Mouse (Mus musculus) MEL (cell line): Measurements from ENCODE around the gene Mbnl1. TPM values are rescaled to one million over a fixed set of nuclear protein-coding genes. Genes with fewer than 3 reads are reported as not detected.

Experiments
- DNase-seq: peaks from one replicate; pipeline ENCODE4 v3.0.0; 2011; ENCODE audit warnings: low read depth, low spot score
- H3K27ac ChIP-seq: 2 replicates; pipeline ENCODE4 v1.5.1; 2012; ENCODE audit warnings: low read depth, mild to moderate bottlenecking, control low read depth, low read length, moderate library complexity; ENCODE audit not compliant: control insufficient read depth
- H3K27me3 ChIP-seq, 2 experiments: fragments of 150-350 bp in 1 of 2; sonication (generic) in 1 of 2; 2 replicates each; pipeline ENCODE4 v1.6.1; 2012; ENCODE audit warnings: low read length in 2 of 2, mild to moderate bottlenecking in 2 of 2, improper control_type of control experiment in 1 of 2, moderate library complexity in 1 of 2; ENCODE audit not compliant: insufficient read depth in 2 of 2, control insufficient read depth in 1 of 2
- H3K36me3 ChIP-seq, 2 experiments: 2 replicates each; pipeline ENCODE4 v1.6.1; 2012 to 2014; ENCODE audit warnings: low read length in 2 of 2, improper control_type of control experiment in 1 of 2, inconsistent platforms in 1 of 2, mild to moderate bottlenecking in 1 of 2; ENCODE audit not compliant: insufficient read depth in 2 of 2, control insufficient read depth in 1 of 2
- H3K4me1 ChIP-seq, 2 experiments: fragments of 150-350 bp in 1 of 2; sonication (generic) in 1 of 2; 2 replicates each; pipeline ENCODE4 v1.6.1; 2012; ENCODE audit warnings: low read length in 2 of 2, improper control_type of control experiment in 1 of 2, mild to moderate bottlenecking in 1 of 2; ENCODE audit not compliant: insufficient read depth in 2 of 2, control insufficient read depth in 1 of 2
- H3K4me3 ChIP-seq, 2 experiments: fragments of 150-350 bp in 1 of 2; sonication (generic) in 1 of 2; 2 replicates each; pipeline ENCODE4 v1.5.1; 2012; ENCODE audit warnings: low read depth in 2 of 2, low read length in 2 of 2, mild to moderate bottlenecking in 2 of 2, moderate library complexity in 2 of 2, control low read depth in 1 of 2, improper control_type of control experiment in 1 of 2; ENCODE audit not compliant: control insufficient read depth in 1 of 2, insufficient read depth in 1 of 2
- H3K79me2 ChIP-seq: 2 replicates; pipeline ENCODE4 v1.6.1; 2012; ENCODE audit warnings: mild to moderate bottlenecking, low read length, moderate library complexity; ENCODE audit not compliant: control insufficient read depth, poor library complexity, insufficient read depth
- H3K9ac ChIP-seq: 2 replicates; pipeline ENCODE4 v1.6.1; 2012; ENCODE audit warnings: low read depth, mild to moderate bottlenecking, control low read depth, low read length, moderate library complexity; ENCODE audit not compliant: control insufficient read depth, poor library complexity, severe bottlenecking
- H3K9me3 ChIP-seq: fragments of 150-350 bp; sonication (generic); replicated peaks from 2 replicates; pipeline ENCODE4 v1.6.1; 2012; ENCODE audit warnings: mild to moderate bottlenecking, low read length, improper control_type of control experiment, moderate library complexity; ENCODE audit not compliant: insufficient read depth
- CTCF ChIP-seq, 3 experiments: IDR thresholded peaks in 2 of 3; conservative IDR thresholded peaks in 1 of 3; 2 replicates each; pipeline ENCODE4 v1.5.1; 2011 to 2012; ENCODE audit warnings: low read length in 3 of 3, low read depth in 2 of 3, mild to moderate bottlenecking in 2 of 3, improper control_type of control experiment in 1 of 3, inconsistent platforms in 1 of 3, mixed read lengths in 1 of 3, moderate library complexity in 1 of 3; ENCODE audit not compliant: control insufficient read depth in 1 of 3, insufficient read depth in 1 of 3, poor library complexity in 1 of 3, severe bottlenecking in 1 of 3
- ELF1 ChIP-seq: IDR thresholded peaks from 2 replicates; pipeline ENCODE4 v1.6.1; 2014; ENCODE audit warnings: low read depth, mild to moderate bottlenecking, inconsistent platforms, low read length, improper control_type of control experiment, moderate library complexity
- GABPA ChIP-seq: IDR thresholded peaks from 2 replicates; pipeline ENCODE4 v1.6.1; 2012; ENCODE audit warnings: low read depth, mild to moderate bottlenecking, inconsistent platforms, low read length, improper control_type of control experiment, moderate library complexity
- MEF2A ChIP-seq: IDR thresholded peaks from 2 replicates; pipeline ENCODE4 v1.6.1; 2014; ENCODE audit warnings: low read depth, mild to moderate bottlenecking, inconsistent platforms, low read length, improper control_type of control experiment; ENCODE audit not compliant: poor library complexity, insufficient replicate concordance, severe bottlenecking; ENCODE audit errors: extremely low read depth
- MYB ChIP-seq: IDR thresholded peaks from 2 replicates; pipeline ENCODE4 v1.6.1; 2011; ENCODE audit warnings: mild to moderate bottlenecking, low read depth, low read length, improper control_type of control experiment
- MYC ChIP-seq: IDR thresholded peaks from 2 replicates; pipeline ENCODE4 v1.6.1; 2011; ENCODE audit warnings: low read depth, mild to moderate bottlenecking, low read length, improper control_type of control experiment, moderate library complexity
- NELFE ChIP-seq: IDR thresholded peaks from 2 replicates; pipeline ENCODE4 v1.6.1; 2011; ENCODE audit warnings: low read depth, low read length, improper control_type of control experiment
- NRF1 ChIP-seq: IDR thresholded peaks from 2 replicates; pipeline ENCODE4 v1.6.1; 2014; ENCODE audit warnings: low read depth, mild to moderate bottlenecking, inconsistent platforms, low read length, improper control_type of control experiment, moderate library complexity; ENCODE audit not compliant: poor library complexity, insufficient read depth, severe bottlenecking
- POLR2A ChIP-seq, 2 experiments: IDR thresholded peaks; 2 replicates each; pipeline ENCODE4 v1.6.1; 2011 to 2012; ENCODE audit warnings: low read length in 2 of 2, mild to moderate bottlenecking in 2 of 2, control low read depth in 1 of 2, improper control_type of control experiment in 1 of 2, low read depth in 1 of 2, moderate library complexity in 1 of 2; ENCODE audit not compliant: control insufficient read depth in 1 of 2, insufficient read depth in 1 of 2, poor library complexity in 1 of 2
- POLR2AphosphoS2 ChIP-seq: IDR thresholded peaks from 2 replicates; pipeline ENCODE4 v1.6.1; 2011; ENCODE audit warnings: low read length, improper control_type of control experiment
- POLR2AphosphoS5 ChIP-seq: IDR thresholded peaks from 2 replicates; pipeline ENCODE4 v1.6.1; 2012; ENCODE audit warnings: low read depth, borderline replicate concordance, mild to moderate bottlenecking, inconsistent platforms, low read length, moderate library complexity, mixed read lengths
- RAD21 ChIP-seq: IDR thresholded peaks from 2 replicates; pipeline ENCODE4 v1.6.1; 2011; ENCODE audit warnings: mild to moderate bottlenecking, low read depth, low read length, improper control_type of control experiment
- RCOR1 ChIP-seq: IDR thresholded peaks from 2 replicates; pipeline ENCODE4 v1.6.1; 2012; ENCODE audit warnings: low read depth, mild to moderate bottlenecking, inconsistent platforms, low read length, improper control_type of control experiment
- SIN3A ChIP-seq: IDR thresholded peaks from 2 replicates; pipeline ENCODE4 v1.6.1; 2012; ENCODE audit warnings: low read length, improper control_type of control experiment, inconsistent platforms
- SMC3 ChIP-seq: IDR thresholded peaks from 2 replicates; pipeline ENCODE4 v1.6.1; 2011; ENCODE audit warnings: low read depth, low read length, improper control_type of control experiment
- TBP ChIP-seq: IDR thresholded peaks from 2 replicates; pipeline ENCODE4 v1.8.0; 2011; ENCODE audit warnings: low read depth, low read length, improper control_type of control experiment
- ZMIZ1 ChIP-seq: IDR thresholded peaks from 2 replicates; pipeline ENCODE4 v1.6.1; 2012; ENCODE audit warnings: low read depth, mild to moderate bottlenecking, inconsistent platforms, low read length, improper control_type of control experiment, moderate library complexity
- ZNF384 ChIP-seq: IDR thresholded peaks from 2 replicates; pipeline ENCODE4 v1.6.1; 2012; ENCODE audit warnings: low read depth, mild to moderate bottlenecking, inconsistent platforms, low read length, improper control_type of control experiment
- polyA plus RNA-seq, 2 experiments: library from polyadenylated mRNA; stranded (reverse) in 1 of 2; unstranded in 1 of 2; fragments of >175 nt in 1 of 2; fragments of >200 nt in 1 of 2; gene quantifications; 2 replicates each; pipeline versions ENCODE4 v1.2.1 to v1.2.4; 2012; ENCODE audit warnings: low replicate concordance in 2 of 2, low read depth in 1 of 2; ENCODE audit not compliant: insufficient read length in 2 of 2, insufficient read depth in 1 of 2, missing spikeins in 1 of 2
- total RNA-seq: library from RNA; depleted of rRNA; stranded (reverse); fragments of 300-350 nt; gene quantifications from 2 replicates; pipeline ENCODE4 v1.2.3, GENCODE M21; 2012

Gene Mbnl1
- total and polyA plus RNA-seq, 3 experiments, result 250 to 371 (median 341) TPM

DNA sequence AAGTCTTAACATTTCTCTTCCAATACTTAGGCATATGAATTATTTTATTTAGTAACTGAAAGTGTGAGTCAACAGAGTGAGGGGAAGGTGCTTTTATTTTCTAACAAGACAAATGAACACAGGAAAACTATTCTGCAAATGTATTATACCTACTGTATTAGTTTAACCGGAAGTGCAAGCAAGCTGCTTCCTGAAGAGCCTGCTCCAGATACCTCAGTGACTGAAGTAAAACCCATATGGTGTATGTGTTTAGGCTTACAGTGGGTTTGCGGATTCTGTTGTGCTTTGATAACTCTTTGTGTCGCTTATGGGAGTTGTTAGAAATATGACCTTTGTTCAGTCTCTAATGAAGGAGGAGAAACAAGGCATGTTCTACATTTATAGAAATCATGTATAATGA lies 46.7 kb downstream of the Mbnl1 start:
- Histone ChIP-seq H3K79me2 (peaks cover 54% of the 10 kb centered on the region), H3K9me3 (no peaks in the 10 kb centered on the region), H3K27ac (no peak overlapping the region), H3K4me1 (peaks cover 17 to 32% of the 10 kb centered on the region in 2 experiments), H3K4me3 (no peak overlapping the region), H3K27me3 (no peaks in the 10 kb centered on the region), H3K36me3 (peaks cover 19 to 64% of the 10 kb centered on the region in 2 experiments), H3K9ac (no peak overlapping the region)
- no peak for TF ChIP-seq NELFE
- TF ChIP-seq CTCF (IDR thresholded peaks at IDR 0.05 in 2 of 3, conservative IDR thresholded peaks at IDR 0.05 in 1 of 3; ENCODE audit: control insufficient read depth in 1 of 3, insufficient read depth in 1 of 3, low read depth in 2 of 3, low read length in 3 of 3, poor library complexity in 1 of 3, severe bottlenecking in 1 of 3), result no peak
- no peak for TF ChIP-seq MYC
- TF ChIP-seq GABPA, result no peak
- TF ChIP-seq ELF1, result no peak
- no peak for TF ChIP-seq RCOR1
- no peak for TF ChIP-seq SIN3A
- no peak for TF ChIP-seq POLR2A (IDR thresholded peaks at IDR 0.05; ENCODE audit: control insufficient read depth in 1 of 2, insufficient read depth in 1 of 2, low read depth in 1 of 2, low read length in 2 of 2, poor library complexity in 1 of 2)
- TF ChIP-seq SMC3, result no peak
- TF ChIP-seq NRF1, result no peak
- no peak for TF ChIP-seq POLR2AphosphoS2
- no peak for DNase-seq

DNA sequence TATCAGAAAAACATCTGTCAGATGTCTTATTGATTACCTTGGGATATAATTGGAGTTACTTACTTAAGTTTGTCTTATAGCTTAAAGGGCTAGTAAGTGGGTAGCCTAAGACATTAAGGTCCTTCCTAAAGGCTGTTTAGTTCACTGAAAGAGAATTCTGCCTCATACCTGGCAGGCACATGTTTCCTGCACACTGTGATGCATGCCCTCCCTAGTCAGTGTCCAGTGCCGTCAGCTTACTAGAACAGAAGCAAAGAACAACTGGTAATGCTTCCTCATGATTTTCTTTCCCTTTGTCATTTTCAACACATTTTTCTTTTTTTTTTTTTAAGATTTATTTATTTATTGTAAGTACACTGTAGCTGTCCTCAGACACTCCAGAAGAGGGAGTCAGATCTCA lies 51.5 kb downstream of the Mbnl1 start:
- H3K4me3 ChIP-seq, result no peak overlapping the region
- H3K79me2 ChIP-seq, result peaks cover 54% of the 10 kb centered on the region
- no peak for TF ChIP-seq MEF2A
- TF ChIP-seq MYB, result no peak
- no peak for TF ChIP-seq ZNF384
- no peak for TF ChIP-seq CTCF (IDR thresholded peaks at IDR 0.05 in 2 of 3, conservative IDR thresholded peaks at IDR 0.05 in 1 of 3; ENCODE audit: control insufficient read depth in 1 of 3, insufficient read depth in 1 of 3, low read depth in 2 of 3, low read length in 3 of 3, poor library complexity in 1 of 3, severe bottlenecking in 1 of 3)
- peaks cover 10 to 61% of the 10 kb centered on the region in 2 experiments for H3K36me3 ChIP-seq
- no peaks in the 10 kb centered on the region for H3K9me3 ChIP-seq
- H3K27me3 ChIP-seq, result no peaks in the 10 kb centered on the region
- peaks cover 19 to 23% of the 10 kb centered on the region in 2 experiments for H3K4me1 ChIP-seq
- no peak for DNase-seq
- H3K27ac ChIP-seq, result no peak overlapping the region
- H3K9ac ChIP-seq, result no peak overlapping the region

GRCm38 (mm10) chr3:60531286-60531685 lies 58.7 kb downstream of the Mbnl1 start:
- Histone ChIP-seq H3K79me2 (peaks cover 46% of the 10 kb centered on the region), H3K4me1 (peaks cover 19 to 27% of the 10 kb centered on the region in 2 experiments), H3K9ac (no peak overlapping the region), H3K27ac (no peak overlapping the region), H3K36me3 (peaks cover 14 to 62% of the 10 kb centered on the region in 2 experiments), H3K9me3 (no peaks in the 10 kb centered on the region), H3K27me3 (no peaks in the 10 kb centered on the region), H3K4me3 (no peak overlapping the region)
- no peak for TF ChIP-seq TBP
- no peak for TF ChIP-seq POLR2AphosphoS5
- no peak for TF ChIP-seq ZMIZ1
- TF ChIP-seq RAD21, result no peak
- no peak for TF ChIP-seq GABPA
- TF ChIP-seq SMC3, result no peak
- DNase-seq, result no peak
